Mouse (Mus musculus): ENCODE measurements at regions not wholly inside any gene's neighbourhood (a gene's known extent, or its start where the extent isn't known, plus 50 kb on each side); places are given as distances from the start of the nearest gene placed in this dataset.

GRCm38 (mm10) chr6:121553501-121554132, 80.1 kb upstream of the Iqsec3 start:
- Histone ChIP-seq H3K4me3 (ENCODE audit: control insufficient read depth in 1 of 2, insufficient read depth in 1 of 2, low read depth in 2 of 2, low read length in 2 of 2) (no peak overlapping the region), H3K9me3 (replicated peaks; ENCODE audit: insufficient read depth, low read length) (no peaks in the 10 kb centered on the region), H3K9ac (ENCODE audit: control insufficient read depth, low read depth, low read length, poor library complexity, severe bottlenecking) (no peak overlapping the region), H3K27me3 (ENCODE audit: control insufficient read depth in 1 of 2, insufficient read depth in 2 of 2, low read length in 2 of 2) (no peaks in the 10 kb centered on the region), H3K4me1 (ENCODE audit: control insufficient read depth in 1 of 2, insufficient read depth in 2 of 2, low read length in 2 of 2) (no peaks in the 10 kb centered on the region), H3K36me3 (ENCODE audit: control insufficient read depth in 1 of 2, insufficient read depth in 2 of 2, low read length in 2 of 2) (no peaks in the 10 kb centered on the region), H3K79me2 (ENCODE audit: control insufficient read depth, insufficient read depth, low read length, poor library complexity) (no peaks in the 10 kb centered on the region), H3K27ac (ENCODE audit: control insufficient read depth, low read depth, low read length) (no peak overlapping the region)
- TF ChIP-seq NELFE (IDR thresholded peaks at IDR 0.05; ENCODE audit: low read depth, low read length) (no peak), ZKSCAN1 (IDR thresholded peaks at IDR 0.05; ENCODE audit: low read depth, low read length) (no peak), UBTF (IDR thresholded peaks at IDR 0.05; ENCODE audit: borderline replicate concordance, insufficient read depth, low read depth, low read length) (no peak), MAFK (IDR thresholded peaks at IDR 0.05; ENCODE audit: borderline replicate concordance, low read depth, low read length) (no peak), ZC3H11A (IDR thresholded peaks at IDR 0.05; ENCODE audit: low read depth, low read length) (no peak), TCF12 (IDR thresholded peaks at IDR 0.05; ENCODE audit: low read depth, low read length) (no peak), GABPA (IDR thresholded peaks at IDR 0.05; ENCODE audit: low read depth, low read length) (no peak), TAL1 (IDR thresholded peaks at IDR 0.05; ENCODE audit: low read length) (no peak), ELF1 (IDR thresholded peaks at IDR 0.05; ENCODE audit: low read depth, low read length) (no peak), E2F4 (IDR thresholded peaks at IDR 0.05; ENCODE audit: borderline replicate concordance, low read depth, low read length) (no peak), CHD2 (IDR thresholded peaks at IDR 0.05; ENCODE audit: low read length) (no peak), GATA1 (IDR thresholded peaks at IDR 0.05; ENCODE audit: low read depth, low read length) (no peak), NRF1 (IDR thresholded peaks at IDR 0.05; ENCODE audit: insufficient read depth, low read depth, low read length, poor library complexity, severe bottlenecking) (no peak)
- no peak for DNase-seq (ENCODE audit: low read depth, low spot score)

- TF ChIP-seq ETS1 (IDR thresholded peaks at IDR 0.05; ENCODE audit: low read depth, low read length) (no peak), SIN3A (IDR thresholded peaks at IDR 0.05; ENCODE audit: low read length) (no peak), GATA1 (IDR thresholded peaks at IDR 0.05; ENCODE audit: low read depth, low read length) (no peak), POLR2AphosphoS2 (IDR thresholded peaks at IDR 0.05; ENCODE audit: low read length) (no peak), HCFC1 (IDR thresholded peaks at IDR 0.05; ENCODE audit: low read depth, low read length) (no peak), MAX (IDR thresholded peaks at IDR 0.05; ENCODE audit: low read length) (no peak), MYC (IDR thresholded peaks at IDR 0.05; ENCODE audit: low read depth, low read length) (no peak), CHD1 (IDR thresholded peaks at IDR 0.05; ENCODE audit: low read depth, low read length) (no peak), NRF1 (IDR thresholded peaks at IDR 0.05; ENCODE audit: insufficient read depth, low read depth, low read length, poor library complexity, severe bottlenecking) (no peak), RAD21 (IDR thresholded peaks at IDR 0.05; ENCODE audit: low read depth, low read length) (no peak)
- DNase-seq (ENCODE audit: low read depth, low spot score) = no peak
- Histone ChIP-seq H3K27me3 (ENCODE audit: control insufficient read depth in 1 of 2, insufficient read depth in 2 of 2, low read length in 2 of 2) (no peaks in the 10 kb centered on the region; a peak in 2 of 4 replicates), H3K4me3 (ENCODE audit: control insufficient read depth in 1 of 2, insufficient read depth in 1 of 2, low read depth in 2 of 2, low read length in 2 of 2) (no peak overlapping the region), H3K9ac (ENCODE audit: control insufficient read depth, low read depth, low read length, poor library complexity, severe bottlenecking) (no peak overlapping the region), H3K79me2 (ENCODE audit: control insufficient read depth, insufficient read depth, low read length, poor library complexity) (no peaks in the 10 kb centered on the region), H3K36me3 (ENCODE audit: control insufficient read depth in 1 of 2, insufficient read depth in 2 of 2, low read length in 2 of 2) (no peaks in the 10 kb centered on the region), H3K4me1 (ENCODE audit: control insufficient read depth in 1 of 2, insufficient read depth in 2 of 2, low read length in 2 of 2) (no peaks in the 10 kb centered on the region), H3K9me3 (replicated peaks; ENCODE audit: insufficient read depth, low read length) (no peaks in the 10 kb centered on the region), H3K27ac (ENCODE audit: control insufficient read depth, low read depth, low read length) (no peak overlapping the region)
These were observed 60.0 kb upstream of the Iqsec3 start for GRCm38 (mm10) chr6:121533521-121533920.

All from MEL (cell line).